Mouse (Mus musculus): ENCODE measurements around the gene Cdk13. TPM values are rescaled to one million over a fixed set of nuclear protein-coding genes. Genes with fewer than 3 reads are reported as not detected.

Gene Cdk13
- polyA plus RNA-seq, 1 experiment, result 53.4 TPM

DNA sequence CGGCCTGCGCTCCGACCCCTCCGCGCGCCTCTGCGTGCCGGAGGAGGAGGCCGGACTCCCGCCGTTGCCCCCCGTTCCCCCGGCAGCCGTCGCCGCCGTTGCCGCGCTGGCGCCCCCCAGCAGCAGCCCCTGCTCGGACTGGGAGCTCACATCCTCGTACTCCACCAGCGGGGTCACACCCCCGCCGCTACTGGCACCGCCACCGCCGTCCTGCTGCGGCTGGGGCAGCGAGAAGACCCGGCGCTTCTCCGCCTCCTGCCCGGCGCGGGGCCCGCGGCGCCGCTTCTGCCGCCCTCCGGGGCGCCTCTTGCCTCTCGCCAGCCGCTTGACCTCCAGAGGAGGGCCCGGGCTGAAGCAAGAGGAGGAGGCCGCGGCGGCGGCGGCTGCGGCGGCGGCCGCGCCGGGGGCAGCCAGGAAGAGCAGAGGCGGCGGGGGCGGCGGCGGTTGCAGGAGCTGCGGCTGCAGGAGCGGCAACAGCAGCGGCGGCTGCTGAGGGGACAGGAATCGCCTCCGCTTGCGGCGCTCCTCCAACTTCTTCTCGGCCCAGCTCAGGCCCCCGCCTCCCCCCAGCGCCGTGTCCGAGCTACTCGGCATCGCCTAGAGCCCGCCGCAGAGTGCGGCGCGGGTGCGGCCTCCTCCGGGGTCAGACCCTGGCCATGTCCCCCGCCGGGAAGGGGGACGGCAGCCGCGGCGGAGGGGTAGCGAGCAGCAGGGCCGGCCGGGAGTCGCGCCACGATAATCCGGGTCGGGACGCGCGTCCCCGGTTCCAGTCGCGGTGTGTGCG lies 647 bp downstream of the Cdk13 start:
- peak overlapping the region; percentile 95 for H3K27ac ChIP-seq (ENCODE audit: insufficient read depth, low read length)
- no peaks in the 10 kb centered on the region for H3K4me1 ChIP-seq (ENCODE audit: control insufficient read depth, insufficient read depth, low read length)
- H3K4me3 ChIP-seq (ENCODE audit: insufficient read depth, low read length), result peak overlapping the region; percentile 96
- TF ChIP-seq POLR2A (IDR thresholded peaks at IDR 0.05; ENCODE audit: low read depth, low read length), result no peak
- no peak for TF ChIP-seq CTCF (IDR thresholded peaks at IDR 0.05; ENCODE audit: borderline replicate concordance, insufficient read depth, low read length)

DNA sequence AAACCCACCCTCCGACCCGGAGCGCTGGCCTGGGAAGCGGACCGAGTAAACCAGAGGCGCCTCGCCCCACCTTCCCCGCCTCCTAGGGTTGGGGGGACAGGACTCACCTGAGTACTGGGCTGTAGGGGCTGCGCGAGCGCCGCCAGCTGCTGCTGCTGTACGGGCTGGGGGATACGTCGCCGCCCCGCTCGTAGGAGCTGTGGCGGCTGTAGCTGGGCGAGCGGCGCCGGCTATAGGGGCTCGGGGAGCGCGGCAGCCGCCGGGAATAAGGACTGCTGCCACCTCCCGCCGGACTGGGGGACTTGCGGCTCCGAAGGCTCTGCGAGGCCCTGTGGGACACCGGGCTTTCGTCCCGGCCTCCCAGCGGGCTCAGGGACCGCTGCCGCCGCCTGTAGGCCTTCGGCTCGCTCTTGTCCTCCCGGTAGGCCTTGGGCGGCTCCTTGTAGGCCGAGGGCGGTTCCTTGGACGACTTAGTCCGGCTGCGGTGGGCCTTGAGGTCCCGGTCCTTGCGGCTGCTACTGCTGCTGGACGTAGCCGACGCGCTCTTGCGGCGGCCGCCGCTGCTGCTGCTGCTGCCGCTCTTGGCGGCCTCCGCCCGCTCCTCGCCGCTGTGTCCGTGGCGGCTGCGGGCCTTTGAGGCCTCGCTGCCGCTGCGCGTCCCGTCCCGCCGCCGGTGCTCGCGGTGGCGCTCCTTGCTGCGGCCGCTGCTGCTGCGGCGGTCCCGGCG lies 1.4 kb downstream of the Cdk13 start:
- H3K4me3 ChIP-seq (ENCODE audit: insufficient read depth, low read length), result peak overlapping the region; percentile 96
- peak overlapping the region; percentile 95 for H3K27ac ChIP-seq (ENCODE audit: insufficient read depth, low read length)
- no peak for TF ChIP-seq CTCF (IDR thresholded peaks at IDR 0.05; ENCODE audit: borderline replicate concordance, insufficient read depth, low read length)
- TF ChIP-seq POLR2A (IDR thresholded peaks at IDR 0.05; ENCODE audit: low read depth, low read length), result no peak
- H3K4me1 ChIP-seq (ENCODE audit: control insufficient read depth, insufficient read depth, low read length), result no peaks in the 10 kb centered on the region

DNA sequence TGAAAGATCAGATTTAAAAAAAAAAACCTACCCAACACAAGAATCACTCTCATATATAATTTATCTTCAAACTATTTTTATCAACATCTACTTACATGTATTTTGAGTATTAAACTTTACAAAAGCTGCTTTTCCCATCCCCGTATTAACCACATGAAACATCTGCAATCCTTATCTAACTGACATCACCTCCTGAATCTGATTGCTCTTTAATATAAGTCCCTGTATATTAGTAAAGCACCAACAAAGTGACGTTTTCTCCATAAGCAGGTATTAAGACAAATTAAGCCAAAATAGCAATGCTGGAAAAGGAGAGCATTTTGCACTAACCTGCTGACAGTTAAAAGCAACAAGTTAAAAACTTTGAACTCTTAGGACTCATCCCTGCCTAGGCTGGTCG lies 2.0 kb downstream of the Cdk13 start:
- TF ChIP-seq POLR2A (IDR thresholded peaks at IDR 0.05; ENCODE audit: low read depth, low read length) (no peak), CTCF (IDR thresholded peaks at IDR 0.05; ENCODE audit: borderline replicate concordance, insufficient read depth, low read length) (no peak)
- Histone ChIP-seq H3K4me1 (ENCODE audit: control insufficient read depth, insufficient read depth, low read length) (no peaks in the 10 kb centered on the region), H3K4me3 (ENCODE audit: insufficient read depth, low read length) (peak overlapping the region; percentile 96), H3K27ac (ENCODE audit: insufficient read depth, low read length) (no peak overlapping the region)

DNA sequence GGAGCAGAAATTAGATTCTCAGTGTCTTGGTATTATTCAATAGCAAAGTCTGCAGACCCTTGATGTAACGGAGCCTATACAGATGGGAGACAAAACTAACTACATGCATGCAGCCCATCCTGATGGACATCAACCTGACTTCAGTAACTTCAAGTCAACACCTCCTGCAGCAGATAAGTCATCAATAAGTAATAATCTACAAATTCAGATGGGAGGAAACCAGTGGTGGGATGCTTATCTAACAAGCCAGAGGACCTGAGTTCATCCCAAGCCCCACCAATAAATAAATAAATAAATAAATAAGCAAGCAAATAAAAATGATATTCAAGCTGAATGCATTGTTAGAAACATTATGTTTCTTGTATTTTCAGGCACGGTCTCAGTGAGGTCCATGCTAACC lies 5.2 kb downstream of the Cdk13 start:
- Histone ChIP-seq H3K4me3 (ENCODE audit: insufficient read depth, low read length) (no peak overlapping the region), H3K27ac (ENCODE audit: insufficient read depth, low read length) (no peak overlapping the region), H3K4me1 (ENCODE audit: control insufficient read depth, insufficient read depth, low read length) (peaks cover 3% of the 10 kb centered on the region)
- TF ChIP-seq POLR2A (IDR thresholded peaks at IDR 0.05; ENCODE audit: low read depth, low read length) (no peak), CTCF (IDR thresholded peaks at IDR 0.05; ENCODE audit: borderline replicate concordance, insufficient read depth, low read length) (no peak)

DNA sequence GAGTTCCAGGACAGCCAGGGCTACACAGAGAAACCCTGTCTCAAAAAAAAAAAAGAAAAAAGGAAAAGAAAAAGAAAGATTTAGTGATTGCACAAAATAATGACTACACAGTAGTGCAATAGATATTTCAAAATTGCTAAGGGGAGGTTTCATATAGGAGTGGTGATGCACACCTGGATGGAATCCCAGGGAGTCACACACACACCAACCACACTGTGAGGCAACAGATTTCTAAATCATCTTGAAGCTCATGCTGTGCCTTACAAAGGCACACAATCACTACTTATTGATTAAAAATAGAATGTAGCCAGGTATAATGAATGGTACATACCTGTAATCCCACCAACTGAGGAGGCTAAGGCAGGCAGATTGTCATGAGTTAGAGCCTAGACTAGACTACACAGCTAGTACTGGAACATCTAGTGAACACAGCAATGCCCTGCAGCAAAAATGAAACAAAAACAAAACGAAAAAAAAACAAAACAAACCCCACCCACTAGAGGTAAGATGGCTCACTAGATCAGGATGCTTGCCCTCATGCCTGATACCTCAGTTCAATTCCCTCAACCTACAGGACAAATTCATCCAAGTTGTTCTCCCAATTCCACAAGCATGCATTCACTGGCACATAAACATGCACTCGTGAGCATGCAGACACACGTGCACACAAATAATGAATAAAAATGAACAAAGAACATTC lies 9.0 kb downstream of the Cdk13 start:
- no peak overlapping the region for H3K4me3 ChIP-seq (ENCODE audit: insufficient read depth, low read length)
- no peak overlapping the region for H3K27ac ChIP-seq (ENCODE audit: insufficient read depth, low read length)
- peaks cover 3% of the 10 kb centered on the region for H3K4me1 ChIP-seq (ENCODE audit: control insufficient read depth, insufficient read depth, low read length)
- no peak for TF ChIP-seq POLR2A (IDR thresholded peaks at IDR 0.05; ENCODE audit: low read depth, low read length)
- no peak for TF ChIP-seq CTCF (IDR thresholded peaks at IDR 0.05; ENCODE audit: borderline replicate concordance, insufficient read depth, low read length)

DNA sequence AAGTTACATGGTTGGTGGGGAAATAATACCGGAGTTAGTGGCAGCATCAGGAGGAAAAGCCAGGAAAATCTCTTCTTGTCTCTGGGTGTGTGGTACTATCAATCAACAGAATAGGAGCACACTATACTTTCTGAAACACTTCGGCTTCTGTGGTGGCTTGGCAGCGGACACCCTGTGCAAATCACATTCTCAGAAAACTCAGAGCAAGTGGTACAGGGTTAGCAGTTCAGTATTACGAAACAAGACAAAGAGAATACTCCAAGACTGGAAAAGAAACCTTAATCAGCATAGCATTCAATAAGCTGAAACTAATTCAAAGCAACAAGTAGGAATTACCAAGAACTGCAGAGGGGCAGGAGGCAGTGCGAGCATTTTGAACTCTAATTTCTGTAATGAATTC lies 21.3 kb downstream of the Cdk13 start:
- H3K4me3 ChIP-seq (ENCODE audit: insufficient read depth, low read length), result no peak overlapping the region
- no peak overlapping the region for H3K27ac ChIP-seq (ENCODE audit: insufficient read depth, low read length)
- H3K4me1 ChIP-seq (ENCODE audit: control insufficient read depth, insufficient read depth, low read length), result no peaks in the 10 kb centered on the region; the same call in 1 of the 2 replicates
- TF ChIP-seq POLR2A (IDR thresholded peaks at IDR 0.05; ENCODE audit: low read depth, low read length) (no peak), CTCF (IDR thresholded peaks at IDR 0.05; ENCODE audit: borderline replicate concordance, insufficient read depth, low read length) (no peak)

DNA sequence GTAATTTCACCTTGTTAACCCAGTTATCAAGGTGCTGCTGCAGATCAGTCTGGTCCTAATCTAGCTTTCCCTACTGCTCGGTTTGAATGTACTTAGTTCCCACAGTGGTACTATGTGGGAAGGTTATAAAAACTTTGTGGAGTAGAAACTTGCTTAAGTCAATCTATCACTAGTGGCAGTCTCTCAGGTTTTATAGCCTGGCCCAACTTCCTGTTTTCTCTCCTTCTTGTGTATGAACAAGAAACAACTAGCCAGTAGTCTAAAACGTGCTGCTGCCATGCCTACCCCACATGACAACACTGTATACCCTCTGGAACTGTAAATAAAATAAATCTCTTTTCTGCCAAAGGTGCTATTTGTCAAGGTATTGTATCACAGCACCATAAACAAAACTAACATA lies 25.0 kb downstream of the Cdk13 start:
- Histone ChIP-seq H3K4me1 (ENCODE audit: control insufficient read depth, insufficient read depth, low read length) (no peaks in the 10 kb centered on the region; the same call in 1 of the 2 replicates), H3K27ac (ENCODE audit: insufficient read depth, low read length) (no peak overlapping the region), H3K4me3 (ENCODE audit: insufficient read depth, low read length) (no peak overlapping the region)
- TF ChIP-seq POLR2A (IDR thresholded peaks at IDR 0.05; ENCODE audit: low read depth, low read length) (no peak), CTCF (IDR thresholded peaks at IDR 0.05; ENCODE audit: borderline replicate concordance, insufficient read depth, low read length) (no peak)

DNA sequence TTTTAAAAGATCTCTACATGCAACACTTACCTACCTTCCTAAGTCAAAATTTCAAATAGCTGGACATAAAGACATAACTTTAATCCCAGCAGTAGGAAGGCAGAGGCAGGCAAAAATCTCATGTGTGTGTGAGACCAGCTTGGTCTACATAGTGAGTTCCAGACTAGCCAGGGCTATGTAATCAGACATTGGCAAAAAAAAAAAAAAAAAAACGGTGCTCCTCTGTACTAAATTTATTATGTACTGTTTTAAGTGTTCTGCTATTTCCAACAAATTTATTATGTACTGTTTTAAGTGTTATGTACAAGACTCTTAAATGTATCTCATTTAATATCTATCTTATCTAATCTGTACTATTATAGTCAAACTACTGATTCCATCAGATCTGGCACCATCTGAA lies 28.6 kb downstream of the Cdk13 start:
- Histone ChIP-seq H3K4me1 (ENCODE audit: control insufficient read depth, insufficient read depth, low read length) (no peaks in the 10 kb centered on the region), H3K4me3 (ENCODE audit: insufficient read depth, low read length) (no peak overlapping the region), H3K27ac (ENCODE audit: insufficient read depth, low read length) (no peak overlapping the region)
- TF ChIP-seq CTCF (IDR thresholded peaks at IDR 0.05; ENCODE audit: borderline replicate concordance, insufficient read depth, low read length), result no peak
- no peak for TF ChIP-seq POLR2A (IDR thresholded peaks at IDR 0.05; ENCODE audit: low read depth, low read length)

DNA sequence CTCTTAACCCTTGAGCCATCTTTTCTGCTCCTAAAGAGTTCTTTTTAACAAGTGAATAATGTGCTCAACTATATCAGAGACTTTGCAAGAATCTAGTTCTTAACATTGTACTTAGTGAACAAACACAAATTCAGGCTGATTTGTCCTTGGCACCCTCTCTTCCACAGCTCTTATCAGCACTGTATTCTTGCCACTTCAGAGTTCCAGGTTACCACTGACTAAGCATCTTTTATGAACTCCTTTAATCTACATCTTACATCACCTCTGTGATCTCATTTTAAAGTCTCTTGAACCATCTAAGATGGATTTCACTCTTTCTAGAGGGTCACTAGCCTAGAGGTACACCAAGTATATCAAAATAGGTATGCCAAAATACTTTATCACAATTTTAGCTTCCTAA lies 29.5 kb downstream of the Cdk13 start:
- TF ChIP-seq POLR2A (IDR thresholded peaks at IDR 0.05; ENCODE audit: low read depth, low read length) (no peak), CTCF (IDR thresholded peaks at IDR 0.05; ENCODE audit: borderline replicate concordance, insufficient read depth, low read length) (no peak)
- Histone ChIP-seq H3K4me3 (ENCODE audit: insufficient read depth, low read length) (no peak overlapping the region), H3K4me1 (ENCODE audit: control insufficient read depth, insufficient read depth, low read length) (no peaks in the 10 kb centered on the region), H3K27ac (ENCODE audit: insufficient read depth, low read length) (no peak overlapping the region)

Measured in embryonic fibroblast, embryonic 13.5 days (primary cell).